Mouse (Mus musculus) hindbrain, embryonic 15.5 days (tissue): ENCODE measurements around the gene Larp1. TPM values are rescaled to one million over a fixed set of nuclear protein-coding genes. Genes with fewer than 3 reads are reported as not detected.
A peak's percentile ranks its signal among the peaks of the same experiment; 100 is the strongest.

Experiments used
- ATAC-seq: fragments of 200-750 bp; cut with Nextera tagmentation; 2 replicates; pipeline ENCODE4 v1.8.0; 2017; ENCODE audit warnings: low read depth, moderate number of reproducible peaks, moderate TSS enrichment; ENCODE audit not compliant: low FRiP score
- H3K27ac ChIP-seq: fragments of 300-500 bp; sonication (generic); replicated peaks from 2 replicates; pipeline ENCODE4 v1.5.1; 2015; ENCODE audit warnings: mild to moderate bottlenecking, inconsistent platforms
- H3K27me3 ChIP-seq: fragments of 300-500 bp; sonication (generic); 2 replicates; pipeline ENCODE4 v1.6.1; 2015; ENCODE audit warnings: control low read depth, inconsistent platforms
- H3K36me3 ChIP-seq: fragments of 300-500 bp; sonication (generic); 2 replicates; pipeline ENCODE4 v1.6.1; 2015; ENCODE audit warnings: control low read depth, inconsistent platforms
- H3K4me1 ChIP-seq: fragments of 300-500 bp; sonication (generic); replicated peaks from 2 replicates; pipeline ENCODE4 v1.6.1; 2015; ENCODE audit warnings: control low read depth, inconsistent platforms
- H3K4me2 ChIP-seq: fragments of 300-500 bp; sonication (generic); 2 replicates; pipeline ENCODE4 v1.6.1; 2015; ENCODE audit warnings: moderate library complexity, mild to moderate bottlenecking, inconsistent platforms
- H3K4me3 ChIP-seq: fragments of 300-500 bp; sonication (generic); 2 replicates; pipeline ENCODE4 v1.5.1; 2015; ENCODE audit warnings: mild to moderate bottlenecking, inconsistent platforms
- H3K9ac ChIP-seq: fragments of 300-500 bp; sonication (generic); 2 replicates; pipeline ENCODE4 v1.6.1; 2015; ENCODE audit warnings: inconsistent platforms
- H3K9me3 ChIP-seq: fragments of 300-500 bp; sonication (generic); 2 replicates; pipeline ENCODE4 v1.6.1; 2016; ENCODE audit warnings: control low read depth, inconsistent platforms
- WGBS: fragments of 180-500 bp; shearing (Covaris S2); methylation state at CpG from one replicate; pipeline ENCODE4 v1.1.7; 2015; 5-methylcytosine and 5-hydroxymethylcytosine counted together
- polyA plus RNA-seq: library from polyadenylated mRNA; unstranded; fragments of >200 nt; fragmentation: Nextera tagmentation; extraction: Ambion mirVana; gene quantifications from 2 replicates; pipeline ENCODE4 v1.2.1, GENCODE M21; 2015

The Larp1 gene
- polyA plus RNA-seq, 1 experiment from 2014 or later = 20.6 TPM

GRCm38 (mm10) chr11:58008013-58008412, 851 bp upstream of the Larp1 start:
- Histone ChIP-seq H3K4me3 (peak overlapping the region; percentile 71), H3K36me3 (no peaks in the 10 kb centered on the region), H3K9me3 (no peaks in the 10 kb centered on the region), H3K4me2 (peak overlapping the region; percentile 87), H3K27ac (peak overlapping the region; percentile 71), H3K9ac (peak overlapping the region; percentile 55), H3K4me1 (peaks cover 31% of the 10 kb centered on the region), H3K27me3 (no peaks in the 10 kb centered on the region)
- no peak for ATAC-seq
- WGBS = 17% methylated on average over 5 of the region's 5 CpGs

GRCm38 (mm10) chr11:58008437-58009050, 320 bp upstream of the Larp1 start:
- Histone ChIP-seq H3K27me3 (no peaks in the 10 kb centered on the region), H3K9me3 (no peaks in the 10 kb centered on the region), H3K4me3 (peak overlapping the region; percentile 71), H3K4me2 (peak overlapping the region; percentile 87), H3K4me1 (peaks cover 31% of the 10 kb centered on the region), H3K36me3 (no peaks in the 10 kb centered on the region), H3K27ac (peak overlapping the region; percentile 95), H3K9ac (peak overlapping the region; percentile 86)
- peak; percentile 93 for ATAC-seq
- WGBS = under 1% methylated on average over 62 of the region's 74 CpGs

- H3K27me3 ChIP-seq = no peaks in the 10 kb centered on the region
- no peaks in the 10 kb centered on the region for H3K36me3 ChIP-seq
- peak overlapping the region; percentile 86 for H3K9ac ChIP-seq
- WGBS = under 1% methylated on average over 62 of the region's 78 CpGs
- peaks cover 31% of the 10 kb centered on the region for H3K4me1 ChIP-seq
- H3K4me3 ChIP-seq = peak overlapping the region; percentile 71
- peak overlapping the region; percentile 87 for H3K4me2 ChIP-seq
- no peaks in the 10 kb centered on the region for H3K9me3 ChIP-seq
- peak overlapping the region; percentile 95 for H3K27ac ChIP-seq
- ATAC-seq = peak; percentile 63
Observed at GRCm38 (mm10) chr11:58009516-58010141, 765 bp downstream of the Larp1 start.

- Histone ChIP-seq H3K4me1 (peaks cover 31% of the 10 kb centered on the region), H3K4me3 (peak overlapping the region; percentile 71), H3K4me2 (peak overlapping the region; percentile 87), H3K9me3 (no peaks in the 10 kb centered on the region), H3K9ac (peak overlapping the region; percentile 86), H3K27me3 (no peaks in the 10 kb centered on the region), H3K36me3 (no peaks in the 10 kb centered on the region), H3K27ac (no peak overlapping the region; the same call in 1 of the 2 replicates)
- ATAC-seq = no peak
- WGBS = 2% methylated on average over 16 of the region's 16 CpGs
Observed at GRCm38 (mm10) chr11:58010226-58010781, 1.4 kb downstream of the Larp1 start.

- ATAC-seq = no peak
- WGBS = 45% methylated on average over 1 of the region's 1 CpGs
- H3K36me3 ChIP-seq = no peaks in the 10 kb centered on the region
- H3K4me3 ChIP-seq = peak overlapping the region; percentile 71
- peaks cover 32% of the 10 kb centered on the region for H3K4me1 ChIP-seq
- H3K4me2 ChIP-seq = peak overlapping the region; percentile 87
- no peak overlapping the region for H3K27ac ChIP-seq
- H3K9ac ChIP-seq = 0 out of 2 replicates have a peak overlapping the region, but pooled peaks have one; percentile 18
- H3K9me3 ChIP-seq = no peaks in the 10 kb centered on the region
- H3K27me3 ChIP-seq = no peaks in the 10 kb centered on the region
Observed at GRCm38 (mm10) chr11:58010930-58011329, 2.1 kb downstream of the Larp1 start.

- H3K4me1 ChIP-seq = peaks cover 40% of the 10 kb centered on the region
- H3K9ac ChIP-seq = no peak overlapping the region
- no peak overlapping the region for H3K27ac ChIP-seq
- H3K36me3 ChIP-seq = no peaks in the 10 kb centered on the region
- ATAC-seq = no peak
- H3K27me3 ChIP-seq = no peaks in the 10 kb centered on the region
- H3K9me3 ChIP-seq = no peaks in the 10 kb centered on the region
- no peak overlapping the region for H3K4me2 ChIP-seq
- H3K4me3 ChIP-seq = no peak overlapping the region
- WGBS = 67% methylated on average over 4 of the region's 4 CpGs
Observed at GRCm38 (mm10) chr11:58011813-58012212, 2.9 kb downstream of the Larp1 start.

GRCm38 (mm10) chr11:58012674-58013073, 3.8 kb downstream of the Larp1 start:
- H3K36me3 ChIP-seq = no peaks in the 10 kb centered on the region
- H3K27ac ChIP-seq = no peak overlapping the region
- H3K4me3 ChIP-seq = no peak overlapping the region
- H3K4me2 ChIP-seq = no peak overlapping the region
- H3K9ac ChIP-seq = no peak overlapping the region
- no peaks in the 10 kb centered on the region for H3K27me3 ChIP-seq
- no peaks in the 10 kb centered on the region for H3K9me3 ChIP-seq
- WGBS = 92% methylated on average over 1 of the region's 1 CpGs
- ATAC-seq = no peak
- H3K4me1 ChIP-seq = peaks cover 48% of the 10 kb centered on the region

GRCm38 (mm10) chr11:58013100-58013499, 4.2 kb downstream of the Larp1 start:
- no peaks in the 10 kb centered on the region for H3K36me3 ChIP-seq
- no peaks in the 10 kb centered on the region for H3K9me3 ChIP-seq
- H3K9ac ChIP-seq = no peak overlapping the region
- ATAC-seq = no peak
- H3K27ac ChIP-seq = no peak overlapping the region
- H3K27me3 ChIP-seq = no peaks in the 10 kb centered on the region
- no peak overlapping the region for H3K4me2 ChIP-seq
- no peak overlapping the region for H3K4me3 ChIP-seq
- H3K4me1 ChIP-seq = peaks cover 48% of the 10 kb centered on the region

GRCm38 (mm10) chr11:58014604-58015003, 5.7 kb downstream of the Larp1 start:
- H3K27me3 ChIP-seq = no peaks in the 10 kb centered on the region
- no peak overlapping the region for H3K27ac ChIP-seq
- peaks cover 48% of the 10 kb centered on the region for H3K4me1 ChIP-seq
- H3K4me3 ChIP-seq = no peak overlapping the region
- H3K9ac ChIP-seq = no peak overlapping the region
- no peaks in the 10 kb centered on the region for H3K9me3 ChIP-seq
- H3K4me2 ChIP-seq = no peak overlapping the region
- H3K36me3 ChIP-seq = no peaks in the 10 kb centered on the region
- ATAC-seq = no peak
- WGBS = 88% methylated on average over 1 of the region's 1 CpGs

GRCm38 (mm10) chr11:58015339-58015738, 6.5 kb downstream of the Larp1 start:
- no peak for ATAC-seq
- WGBS = 79% methylated on average over 2 of the region's 2 CpGs
- Histone ChIP-seq H3K4me3 (no peak overlapping the region), H3K9ac (no peak overlapping the region), H3K36me3 (no peaks in the 10 kb centered on the region), H3K4me2 (no peak overlapping the region), H3K9me3 (no peaks in the 10 kb centered on the region), H3K4me1 (peaks cover 44% of the 10 kb centered on the region), H3K27me3 (no peaks in the 10 kb centered on the region), H3K27ac (no peak overlapping the region)

GRCm38 (mm10) chr11:58016371-58016770, 7.5 kb downstream of the Larp1 start:
- H3K9ac ChIP-seq = no peak overlapping the region
- H3K9me3 ChIP-seq = no peaks in the 10 kb centered on the region
- ATAC-seq = no peak
- 64% methylated on average over 3 of the region's 3 CpGs for WGBS
- no peak overlapping the region for H3K4me2 ChIP-seq
- no peaks in the 10 kb centered on the region for H3K36me3 ChIP-seq
- H3K27ac ChIP-seq = no peak overlapping the region
- no peaks in the 10 kb centered on the region for H3K27me3 ChIP-seq
- H3K4me3 ChIP-seq = no peak overlapping the region
- peaks cover 43% of the 10 kb centered on the region for H3K4me1 ChIP-seq

- WGBS = 74% methylated on average over 1 of the region's 1 CpGs
- peaks cover 42% of the 10 kb centered on the region for H3K4me1 ChIP-seq
Observed at GRCm38 (mm10) chr11:58017422-58017821, 8.6 kb downstream of the Larp1 start.

More at GRCm38 (mm10) chr11:58017422-58017821, 8.6 kb downstream of the Larp1 start:
- no peak overlapping the region for H3K9ac ChIP-seq
- ATAC-seq = no peak
- no peaks in the 10 kb centered on the region for H3K27me3 ChIP-seq
- H3K4me3 ChIP-seq = no peak overlapping the region
- no peaks in the 10 kb centered on the region for H3K9me3 ChIP-seq
- no peak overlapping the region for H3K4me2 ChIP-seq
- no peak overlapping the region for H3K27ac ChIP-seq
- H3K36me3 ChIP-seq = no peaks in the 10 kb centered on the region
